Mouse (Mus musculus) forebrain, embryonic 12.5 days (tissue): ENCODE measurements around the gene B3gnt2. TPM values are rescaled to one million over a fixed set of nuclear protein-coding genes. Genes with fewer than 3 reads are reported as not detected.

Source experiments
- ATAC-seq: fragments of 200-750 bp; cut with Nextera tagmentation; 2 replicates; pipeline ENCODE4 v1.8.0; 2017; ENCODE audit warnings: moderate TSS enrichment; ENCODE audit not compliant: low FRiP score
- H3K27ac ChIP-seq: fragments of 300-500 bp; sonication (generic); 2 replicates; pipeline ENCODE4 v1.5.1; 2016; ENCODE audit warnings: mild to moderate bottlenecking
- H3K27me3 ChIP-seq: fragments of 300-500 bp; sonication (generic); 2 replicates; pipeline ENCODE4 v1.6.1; 2016; ENCODE audit warnings: mild to moderate bottlenecking
- H3K36me3 ChIP-seq: fragments of 300-500 bp; sonication (generic); replicated peaks from 2 replicates; pipeline ENCODE4 v1.6.1; 2016; ENCODE audit warnings: mild to moderate bottlenecking
- H3K4me1 ChIP-seq: fragments of 300-500 bp; sonication (generic); 2 replicates; pipeline ENCODE4 v1.6.1; 2016
- H3K4me2 ChIP-seq: fragments of 300-500 bp; sonication (generic); 2 replicates; pipeline ENCODE4 v1.6.1; 2016; ENCODE audit warnings: mild to moderate bottlenecking, moderate library complexity
- H3K4me3 ChIP-seq: fragments of 300-500 bp; sonication (generic); replicated peaks from 2 replicates; pipeline ENCODE4 v1.5.1; 2016; ENCODE audit warnings: mild to moderate bottlenecking
- H3K9ac ChIP-seq: fragments of 300-500 bp; sonication (generic); 2 replicates; pipeline ENCODE4 v1.6.1; 2016; ENCODE audit warnings: mild to moderate bottlenecking
- H3K9me3 ChIP-seq: fragments of 300-500 bp; sonication (generic); 2 replicates; pipeline ENCODE4 v1.6.1; 2016
- WGBS: fragments of 180-500 bp; shearing (Covaris S2); methylation state at CpG from one replicate; pipeline ENCODE4 v1.1.7; 2016; 5-methylcytosine and 5-hydroxymethylcytosine counted together
- polyA plus RNA-seq: library from polyadenylated mRNA; unstranded; fragments of >200 nt; fragmentation: Nextera tagmentation; extraction: Ambion mirVana; gene quantifications from 2 replicates; pipeline ENCODE4 v1.2.1, GENCODE M21; 2016

B3gnt2 gene
- polyA plus RNA-seq, 1 experiment from 2014 or later, result 3.5 TPM

- no peak overlapping the region for H3K4me2 ChIP-seq
- no peaks in the 10 kb centered on the region for H3K9me3 ChIP-seq
- no peak overlapping the region for H3K9ac ChIP-seq
- peaks cover 16% of the 10 kb centered on the region; the same call in 1 of the 2 replicates for H3K4me1 ChIP-seq
- no peaks in the 10 kb centered on the region for H3K36me3 ChIP-seq
- no peak overlapping the region for H3K27ac ChIP-seq
- H3K4me3 ChIP-seq, result no peak overlapping the region
- WGBS, result 84% methylated on average over 7 of the region's 7 CpGs
- peaks cover 25% of the 10 kb centered on the region for H3K27me3 ChIP-seq
- ATAC-seq, result no peak
Observed at GRCm38 (mm10) chr11:22865635-22866246, 5.0 kb upstream of the B3gnt2 start.

GRCm38 (mm10) chr11:22864305-22865060, 3.7 kb upstream of the B3gnt2 start:
- H3K9me3 ChIP-seq, result no peaks in the 10 kb centered on the region
- no peak overlapping the region for H3K4me3 ChIP-seq
- H3K27me3 ChIP-seq, result peaks cover 38% of the 10 kb centered on the region
- no peaks in the 10 kb centered on the region for H3K36me3 ChIP-seq
- 26% methylated on average over 8 of the region's 8 CpGs for WGBS
- H3K9ac ChIP-seq, result no peak overlapping the region
- H3K4me2 ChIP-seq, result no peak overlapping the region
- H3K27ac ChIP-seq, result peak overlapping the region; percentile 5; the same call in 1 of the 2 replicates
- peaks cover 25% of the 10 kb centered on the region for H3K4me1 ChIP-seq
- ATAC-seq, result no peak; the same call in 1 of the 2 replicates

DNA sequence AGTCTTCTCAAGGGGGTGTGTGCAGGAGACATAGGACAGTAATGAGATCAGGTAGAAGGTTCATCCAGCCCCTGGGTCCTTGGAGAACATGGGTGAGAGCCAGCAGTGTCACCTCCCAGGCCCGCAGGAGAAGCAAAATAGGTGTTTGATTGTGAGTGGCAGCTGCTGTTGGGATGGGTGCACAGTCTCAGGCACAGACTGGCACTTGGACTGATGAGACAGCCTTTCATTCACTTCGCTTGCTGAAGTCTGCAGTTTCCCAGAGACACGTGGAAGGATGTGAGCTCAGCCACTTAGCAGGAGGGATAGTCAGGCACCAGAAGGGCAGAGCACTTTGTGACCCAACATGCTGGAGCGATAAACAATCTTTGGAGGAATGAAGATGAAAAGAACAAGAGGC, 2.8 kb upstream of the B3gnt2 start:
- no peak overlapping the region for H3K4me2 ChIP-seq
- H3K27ac ChIP-seq, result no peak overlapping the region
- 28% methylated on average over 4 of the region's 4 CpGs for WGBS
- H3K27me3 ChIP-seq, result peaks cover 47% of the 10 kb centered on the region
- no peak overlapping the region for H3K4me3 ChIP-seq
- H3K9me3 ChIP-seq, result no peaks in the 10 kb centered on the region
- no peaks in the 10 kb centered on the region for H3K36me3 ChIP-seq
- no peak for ATAC-seq
- H3K4me1 ChIP-seq, result peaks cover 31% of the 10 kb centered on the region
- no peak overlapping the region for H3K9ac ChIP-seq

GRCm38 (mm10) chr11:22861315-22861714, 554 bp upstream of the B3gnt2 start:
- Histone ChIP-seq H3K27ac (no peak overlapping the region), H3K9me3 (no peaks in the 10 kb centered on the region), H3K4me3 (no peak overlapping the region), H3K4me2 (no peak overlapping the region), H3K4me1 (peaks cover 40% of the 10 kb centered on the region), H3K9ac (no peak overlapping the region), H3K27me3 (peaks cover 67% of the 10 kb centered on the region), H3K36me3 (no peaks in the 10 kb centered on the region)
- no peak for ATAC-seq
- 59% methylated on average over 4 of the region's 4 CpGs for WGBS

DNA sequence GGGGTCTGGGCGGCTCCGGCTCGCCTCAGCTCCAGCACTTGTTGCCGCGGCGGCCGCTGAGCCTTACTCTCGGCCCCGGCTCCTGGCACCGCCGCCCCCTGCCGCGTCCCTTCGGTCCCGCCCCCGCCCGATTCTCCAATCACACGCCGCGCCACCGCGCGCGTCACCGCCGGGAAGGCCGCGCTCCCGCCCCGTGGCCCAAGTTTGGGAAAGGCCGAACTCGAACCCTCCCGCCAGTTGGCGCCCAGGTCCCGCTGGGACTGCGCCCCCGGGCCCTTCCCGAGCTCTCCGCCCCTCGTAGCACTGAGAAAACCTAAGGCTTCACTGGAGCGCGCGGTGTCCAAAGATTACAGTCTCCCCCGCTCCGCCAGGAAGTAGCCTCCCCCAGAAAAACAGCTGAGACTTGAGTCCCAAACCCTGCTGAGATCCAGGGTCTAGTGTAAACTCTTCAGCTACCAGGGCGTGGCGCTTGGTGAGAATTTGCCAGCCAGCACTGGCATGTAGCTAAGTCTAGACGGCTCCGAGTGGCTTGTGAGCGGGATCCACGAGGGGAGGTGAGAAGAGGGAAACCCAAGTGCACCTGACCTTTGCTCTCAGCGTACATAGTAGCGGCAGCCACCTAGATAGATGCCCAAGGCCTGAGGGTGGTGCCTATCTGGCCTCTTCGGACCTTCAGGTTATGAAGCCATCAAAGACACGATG, 977 bp downstream of the B3gnt2 start:
- Histone ChIP-seq H3K27me3 (peaks cover 72% of the 10 kb centered on the region), H3K27ac (no peak overlapping the region), H3K9me3 (no peaks in the 10 kb centered on the region), H3K4me1 (peaks cover 37% of the 10 kb centered on the region), H3K36me3 (no peaks in the 10 kb centered on the region), H3K4me2 (peak overlapping the region; percentile 99), H3K9ac (peak overlapping the region; percentile 65), H3K4me3 (peak overlapping the region; percentile 75)
- peak; percentile 93 for ATAC-seq
- WGBS, result under 1% methylated on average over 32 of the region's 55 CpGs

DNA sequence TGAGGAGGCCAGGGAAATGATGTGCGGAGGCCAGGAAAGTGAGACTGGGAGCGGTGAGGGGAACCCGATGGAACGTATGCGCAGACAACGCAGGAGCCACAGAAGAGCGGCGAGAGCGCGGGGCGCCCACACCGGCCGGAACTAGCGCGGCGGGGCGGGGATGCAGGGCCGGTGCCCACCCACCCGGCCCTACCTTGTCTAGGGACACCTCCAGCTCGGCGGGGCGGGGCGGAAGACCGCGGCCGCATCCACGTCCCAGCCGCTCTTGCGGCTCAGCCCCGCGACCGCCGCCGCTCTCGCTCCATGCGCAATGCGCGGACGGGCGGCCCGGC, 1.5 kb downstream of the B3gnt2 start:
- WGBS, result under 1% methylated on average over 25 of the region's 41 CpGs

GRCm38 (mm10) chr11:22858441-22859300, 2.1 kb downstream of the B3gnt2 start:
- H3K27me3 ChIP-seq, result peaks cover 71% of the 10 kb centered on the region

More for the DNA sequence above, 1.5 kb downstream of the B3gnt2 start:
- peaks cover 32% of the 10 kb centered on the region for H3K4me1 ChIP-seq
- peak overlapping the region; percentile 75 for H3K4me3 ChIP-seq
- H3K36me3 ChIP-seq, result no peaks in the 10 kb centered on the region
- no peaks in the 10 kb centered on the region for H3K9me3 ChIP-seq
- H3K27me3 ChIP-seq, result peaks cover 72% of the 10 kb centered on the region
- peak overlapping the region; percentile 99 for H3K4me2 ChIP-seq
- H3K9ac ChIP-seq, result peak overlapping the region; percentile 65
- no peak overlapping the region for H3K27ac ChIP-seq
- ATAC-seq, result no peak; the same call in 1 of the 2 replicates

DNA sequence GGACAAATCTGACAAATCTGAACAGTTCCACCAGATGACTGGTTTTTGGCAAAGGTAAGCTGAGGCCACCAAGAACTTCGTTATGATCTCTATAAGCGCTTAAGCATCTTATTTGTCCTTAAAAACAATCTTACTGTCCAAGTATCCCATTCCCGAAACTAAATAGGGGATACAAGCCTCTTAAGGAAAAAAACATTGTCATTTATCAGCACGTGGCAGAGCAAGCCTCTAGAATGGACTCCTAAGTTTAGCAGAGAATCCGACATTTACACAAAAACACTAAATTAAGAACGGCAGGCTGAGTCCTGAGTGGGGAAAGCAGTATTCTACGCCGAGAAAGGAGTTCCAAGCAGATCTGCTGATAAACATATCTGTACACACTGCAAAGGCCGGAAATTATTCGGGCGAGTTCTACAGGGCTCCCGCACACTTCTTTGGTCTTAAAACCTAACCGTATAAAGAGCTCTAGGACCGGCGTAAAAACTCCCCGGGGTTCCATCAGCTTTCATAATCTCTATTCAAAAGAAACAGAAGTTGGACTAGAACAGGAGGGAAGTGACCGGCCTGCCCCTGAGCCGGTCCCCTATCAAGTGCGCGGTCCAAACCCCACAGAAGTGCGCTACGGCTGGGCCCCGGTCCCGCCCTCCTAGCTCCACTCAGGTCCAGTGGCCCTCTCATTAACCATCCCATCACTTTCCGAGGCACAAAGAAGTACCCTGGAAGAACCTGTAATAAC, 2.9 kb downstream of the B3gnt2 start:
- Histone ChIP-seq H3K36me3 (no peaks in the 10 kb centered on the region), H3K4me3 (peak overlapping the region; percentile 75), H3K9me3 (no peaks in the 10 kb centered on the region), H3K9ac (no peak overlapping the region), H3K27me3 (peaks cover 64% of the 10 kb centered on the region), H3K4me2 (peak overlapping the region; percentile 99), H3K4me1 (peaks cover 24% of the 10 kb centered on the region), H3K27ac (no peak overlapping the region)
- ATAC-seq, result no peak
- WGBS, result 12% methylated on average over 25 of the region's 25 CpGs

More at GRCm38 (mm10) chr11:22858441-22859300, 2.1 kb downstream of the B3gnt2 start:
- Histone ChIP-seq H3K9ac (peak overlapping the region; percentile 65), H3K4me3 (peak overlapping the region; percentile 75), H3K4me1 (peaks cover 27% of the 10 kb centered on the region), H3K27ac (no peak overlapping the region), H3K36me3 (no peaks in the 10 kb centered on the region), H3K4me2 (peak overlapping the region; percentile 99), H3K9me3 (no peaks in the 10 kb centered on the region)
- WGBS, result 1% methylated on average over 50 of the region's 50 CpGs
- ATAC-seq, result peak; percentile 5; the same call in 1 of the 2 replicates

GRCm38 (mm10) chr11:22857106-22857704, 3.6 kb downstream of the B3gnt2 start:
- no peaks in the 10 kb centered on the region for H3K9me3 ChIP-seq
- H3K9ac ChIP-seq, result no peak overlapping the region
- H3K27me3 ChIP-seq, result peaks cover 59% of the 10 kb centered on the region
- H3K27ac ChIP-seq, result no peak overlapping the region
- no peak for ATAC-seq
- no peaks in the 10 kb centered on the region for H3K36me3 ChIP-seq
- no peak overlapping the region; the same call in 1 of the 2 replicates for H3K4me2 ChIP-seq
- H3K4me3 ChIP-seq, result no peak overlapping the region
- WGBS, result 79% methylated on average over 5 of the region's 5 CpGs
- peaks cover 24% of the 10 kb centered on the region for H3K4me1 ChIP-seq

- Histone ChIP-seq H3K9me3 (no peaks in the 10 kb centered on the region), H3K4me3 (no peak overlapping the region), H3K9ac (no peak overlapping the region), H3K27ac (no peak overlapping the region), H3K4me2 (no peak overlapping the region), H3K4me1 (peaks cover 24% of the 10 kb centered on the region), H3K27me3 (peaks cover 53% of the 10 kb centered on the region), H3K36me3 (no peaks in the 10 kb centered on the region)
- 84% methylated on average over 3 of the region's 3 CpGs for WGBS
- ATAC-seq, result no peak
Observed at GRCm38 (mm10) chr11:22856371-22856965, 4.3 kb downstream of the B3gnt2 start.

- Histone ChIP-seq H3K27me3 (peaks cover 35% of the 10 kb centered on the region), H3K4me1 (peaks cover 15% of the 10 kb centered on the region), H3K9me3 (no peaks in the 10 kb centered on the region), H3K4me2 (no peak overlapping the region), H3K9ac (no peak overlapping the region), H3K4me3 (no peak overlapping the region), H3K36me3 (no peaks in the 10 kb centered on the region), H3K27ac (no peak overlapping the region)
- ATAC-seq, result no peak
- WGBS, result 90% methylated on average over 4 of the region's 4 CpGs
Observed at GRCm38 (mm10) chr11:22854571-22854970, 6.2 kb downstream of the B3gnt2 start.
